Mouse (Mus musculus): ENCODE data around the gene Mrps5. TPM values are rescaled to one million over a fixed set of nuclear protein-coding genes. Genes with fewer than 3 reads are reported as not detected.

Mrps5 gene
- polyA plus RNA-seq, 1 experiment = 113 TPM

DNA sequence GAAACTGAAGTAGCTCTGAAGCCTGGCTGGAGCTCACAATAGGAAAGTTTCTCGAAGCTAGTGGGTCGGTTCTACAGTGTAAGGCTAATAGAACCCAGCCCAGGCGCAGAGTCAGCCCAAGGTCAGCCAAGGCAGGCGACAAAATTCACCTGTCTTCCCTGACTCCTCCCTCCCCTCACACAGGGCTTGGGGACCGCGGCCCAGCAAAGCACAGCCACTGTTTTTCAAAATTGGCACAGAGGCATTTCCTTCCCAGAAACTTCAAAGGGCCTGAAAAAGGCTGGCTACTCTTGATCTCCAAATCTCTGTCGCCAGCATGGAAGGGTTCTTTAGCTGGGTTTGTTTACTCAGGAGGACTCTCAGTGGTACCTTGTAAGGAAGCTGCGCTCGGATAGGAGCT is 68.4 kb downstream of the Mrps5 start:
- H3K36me3 ChIP-seq (replicated peaks; ENCODE audit: low read length) = no peaks in the 10 kb centered on the region
- TF ChIP-seq FLI1 (IDR thresholded peaks at IDR 0.05; ENCODE audit: low read length) = no peak
- TF ChIP-seq GATA1 (IDR thresholded peaks at IDR 0.05; ENCODE audit: borderline replicate concordance, low read length) = no peak
- no peaks in the 10 kb centered on the region for H3K9me3 ChIP-seq
- H3K4me1 ChIP-seq = peaks cover 7% of the 10 kb centered on the region
- no peak overlapping the region for H3K4me3 ChIP-seq (replicated peaks)
- peaks cover 91% of the 10 kb centered on the region for H3K27me3 ChIP-seq (replicated peaks)

DNA sequence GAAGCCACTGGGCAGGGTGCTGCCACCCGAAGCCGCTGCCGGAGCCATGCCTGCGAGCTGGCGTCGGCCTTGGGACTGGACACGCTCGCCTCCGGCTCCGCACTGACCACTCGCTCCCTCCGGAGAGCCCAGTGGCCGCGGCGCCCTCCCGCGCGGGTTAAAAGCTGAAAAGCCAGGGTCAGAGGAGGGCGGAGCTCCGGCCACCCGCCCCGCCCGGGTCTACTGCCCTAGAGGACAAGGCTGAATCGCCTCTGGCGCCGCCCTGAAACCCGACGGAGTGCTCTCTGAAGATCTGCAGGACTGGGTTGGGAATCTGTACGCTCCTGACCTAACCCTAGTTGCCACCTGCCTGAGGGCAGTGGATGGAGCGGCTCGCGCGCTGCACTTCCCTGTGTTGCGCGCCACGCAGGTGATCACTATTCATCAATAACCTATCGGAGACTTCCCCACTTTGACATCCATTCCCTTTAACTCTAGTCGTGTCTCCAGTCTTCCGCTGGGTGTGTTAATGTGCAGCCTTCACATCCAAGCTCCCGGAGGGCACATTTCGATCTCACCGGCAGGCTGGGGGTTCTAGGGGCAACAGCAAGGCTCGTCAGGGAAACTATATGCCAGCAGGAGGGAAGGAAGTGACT is 69.2 kb downstream of the Mrps5 start, which contains the start of gene Mal:
TSS of gene Mal (minus strand) at position 610 of the 635 bp plus-strand sequence.
- H3K4me1 ChIP-seq = peaks cover 7% of the 10 kb centered on the region
- TF ChIP-seq GATA1 (IDR thresholded peaks at IDR 0.05; ENCODE audit: borderline replicate concordance, low read length) (no peak), FLI1 (IDR thresholded peaks at IDR 0.05; ENCODE audit: low read length) (no peak)
- H3K27me3 ChIP-seq (replicated peaks) = peaks cover 93% of the 10 kb centered on the region
- H3K9me3 ChIP-seq = peaks cover under 1% of the 10 kb centered on the region; the same call in 1 of the 2 replicates
- no peaks in the 10 kb centered on the region for H3K36me3 ChIP-seq (replicated peaks; ENCODE audit: low read length)
- peak within 1 kb of the TSS; percentile 74 for H3K4me3 ChIP-seq (replicated peaks)

Other genes with a start within 250 kb of the Mrps5 start
- gene Astl, start 248.6 kb upstream of the Mrps5 start, polyA plus RNA-seq (2012; ENCODE audit: insufficient read depth, low replicate concordance) = not detected in 2 replicates
- not detected in 2 replicates for gene Adra2b, start 224.0 kb upstream of the Mrps5 start, polyA plus RNA-seq (2012; ENCODE audit: insufficient read depth, low replicate concordance)
- not detected in 2 replicates for gene Gpat2, start 162.0 kb upstream of the Mrps5 start, polyA plus RNA-seq (2012; ENCODE audit: insufficient read depth, low replicate concordance)
- 15.2 TPM in 1 of 2 replicates, not detected in the other for gene Fahd2a, start 142.7 kb upstream of the Mrps5 start, polyA plus RNA-seq (2012; ENCODE audit: insufficient read depth, low replicate concordance)
- 0.16 TPM in 1 of 2 replicates, not detected in the other for gene Kcnip3, start 65.1 kb upstream of the Mrps5 start, polyA plus RNA-seq (2012; ENCODE audit: insufficient read depth, low replicate concordance)
- gene Prom2, start 45.8 kb upstream of the Mrps5 start, polyA plus RNA-seq (2012; ENCODE audit: insufficient read depth, low replicate concordance) = not detected in 2 replicates
- not detected in 2 replicates for gene Zfp661, start 128 bp upstream of the Mrps5 start, polyA plus RNA-seq (2012; ENCODE audit: insufficient read depth, low replicate concordance)
- not detected in 2 replicates for gene Mal, start 69.5 kb downstream of the Mrps5 start, polyA plus RNA-seq (2012; ENCODE audit: insufficient read depth, low replicate concordance)
- not detected in 2 replicates for gene Mall, start 142.7 kb downstream of the Mrps5 start, polyA plus RNA-seq (2012; ENCODE audit: insufficient read depth, low replicate concordance)
- 0.95 TPM in 1 of 2 replicates, not detected in the other for gene Nphp1, start 201.7 kb downstream of the Mrps5 start, polyA plus RNA-seq (2012; ENCODE audit: insufficient read depth, low replicate concordance)
- 97.8 and 136 TPM in 2 replicates for gene Mtln, start 205.3 kb downstream of the Mrps5 start, polyA plus RNA-seq (2012; ENCODE audit: insufficient read depth, low replicate concordance)
- 0.63 TPM in 1 of 2 replicates, not detected in the other for gene Bub1, start 244.6 kb downstream of the Mrps5 start, polyA plus RNA-seq (2012; ENCODE audit: insufficient read depth, low replicate concordance)

Measured in megakaryocyte, embryonic 14.5 days (primary cell).